In genomic region chr14:51913062-51913959, GRCm38 (mm10) we compare ENCODE assay signal across 7 mouse cellular contexts. TPM values are rescaled to one million over a fixed set of nuclear protein-coding genes. Genes with fewer than 3 reads are reported as not detected.
DNase-seq lines count a peak whose midpoint lies in the region; ATAC-seq and TF ChIP-seq lines count a peak whose summit lies in the region.

No protein-coding gene starts in this region.

- H3K27me3 ChIP-seq in heart, embryonic 11.5 days (ENCODE audit: control insufficient read depth, insufficient read depth, low read length) = no peaks in the 10 kb centered on the region
- 0 out of 2 replicates have a peak, but pooled peaks cover 2% of the 10 kb centered on the region for H3K27me3 ChIP-seq in kidney, embryonic 14.5 days (ENCODE audit: control insufficient read depth, insufficient read depth, low read length)
- H3K27me3 ChIP-seq in limb, embryonic 14.5 days (ENCODE audit: control insufficient read depth, insufficient read depth, low read length) = no peaks in the 10 kb centered on the region
- no peaks in the 10 kb centered on the region for H3K27me3 ChIP-seq in midbrain, embryonic 14.5 days (ENCODE audit: control insufficient read depth, insufficient read depth, low read length)

- peak overlapping the region; percentile 98 for H3K4me2 ChIP-seq in heart, embryonic 11.5 days
- peak overlapping the region; percentile 98 for H3K4me2 ChIP-seq in kidney, embryonic 14.5 days (replicated peaks; ENCODE audit: low read depth, low read length)
- H3K4me2 ChIP-seq in limb, embryonic 14.5 days (replicated peaks; ENCODE audit: low read depth, low read length, severe bottlenecking) = peak overlapping the region; percentile 97
- peak overlapping the region; percentile 98 for H3K4me2 ChIP-seq in midbrain, embryonic 14.5 days (ENCODE audit: low read length)

- H3K4me1 ChIP-seq in bone marrow, adult 2 months (ENCODE audit: control insufficient read depth, insufficient read depth, low read length) = no peaks in the 10 kb centered on the region; the same call in 1 of the 2 replicates
- peaks cover 4% of the 10 kb centered on the region; the same call in 1 of the 2 replicates for H3K4me1 ChIP-seq in embryonic fibroblast, embryonic 13.5 days (ENCODE audit: control insufficient read depth, insufficient read depth, low read length)
- peaks cover 15% of the 10 kb centered on the region for H3K4me1 ChIP-seq in heart, embryonic 11.5 days (ENCODE audit: control insufficient read depth, insufficient read depth, low read length)
- H3K4me1 ChIP-seq in kidney, embryonic 14.5 days (ENCODE audit: control insufficient read depth, insufficient read depth, low read length) = peaks cover 12% of the 10 kb centered on the region
- H3K4me1 ChIP-seq in limb, embryonic 14.5 days (ENCODE audit: control insufficient read depth, insufficient read depth, low read length) = peaks cover 18% of the 10 kb centered on the region
- H3K4me1 ChIP-seq in midbrain, embryonic 14.5 days (ENCODE audit: control insufficient read depth, insufficient read depth, low read length) = peaks cover 14% of the 10 kb centered on the region

- peak; percentile 56 for DNase-seq in limb, embryonic 14.5 days (ENCODE audit: low spot score)
- DNase-seq in midbrain, embryonic 14.5 days = peak; percentile 75
- DNase-seq in spleen, adult 18-20 months = peak; percentile 61 to 63

- H3K9ac ChIP-seq in heart, embryonic 11.5 days (ENCODE audit: low read depth, low read length) = peak overlapping the region; percentile 82
- peak overlapping the region; percentile 50 for H3K9ac ChIP-seq in kidney, embryonic 14.5 days (ENCODE audit: low read depth, low read length)
- peak overlapping the region; percentile 64 for H3K9ac ChIP-seq in limb, embryonic 14.5 days (ENCODE audit: low read depth, low read length, severe bottlenecking)
- peak overlapping the region; percentile 58 for H3K9ac ChIP-seq in midbrain, embryonic 14.5 days (replicated peaks; ENCODE audit: low read length)

- peak overlapping the region; percentile 64 for H3K4me3 ChIP-seq in bone marrow, adult 2 months (replicated peaks; ENCODE audit: control insufficient read depth, low read depth, low read length)
- peak overlapping the region; percentile 55 for H3K4me3 ChIP-seq in embryonic fibroblast, embryonic 13.5 days (ENCODE audit: insufficient read depth, low read length)
- H3K4me3 ChIP-seq in heart, embryonic 11.5 days (ENCODE audit: low read depth, low read length) = peak overlapping the region; percentile 69
- H3K4me3 ChIP-seq in kidney, embryonic 14.5 days (ENCODE audit: low read length) = peak overlapping the region; percentile 46
- H3K4me3 ChIP-seq in limb, embryonic 14.5 days (replicated peaks; ENCODE audit: low read length) = peak overlapping the region; percentile 60
- peak overlapping the region; percentile 51 for H3K4me3 ChIP-seq in midbrain, embryonic 14.5 days (replicated peaks; ENCODE audit: low read depth, low read length)

- peaks cover 4% of the 10 kb centered on the region; the same call in 1 of the 2 replicates for H3K36me3 ChIP-seq in heart, embryonic 11.5 days (ENCODE audit: control insufficient read depth, insufficient read depth, low read length)
- H3K36me3 ChIP-seq in kidney, embryonic 14.5 days (ENCODE audit: control insufficient read depth, insufficient read depth, low read length) = no peaks in the 10 kb centered on the region
- H3K36me3 ChIP-seq in limb, embryonic 14.5 days (ENCODE audit: control insufficient read depth, insufficient read depth, low read length) = peaks cover 5% of the 10 kb centered on the region; the same call in 1 of the 2 replicates
- H3K36me3 ChIP-seq in midbrain, embryonic 14.5 days (ENCODE audit: control insufficient read depth, insufficient read depth, low read length) = no peaks in the 10 kb centered on the region

- no peak for TF ChIP-seq POLR2A in bone marrow, adult 2 months (IDR thresholded peaks at IDR 0.05; ENCODE audit: borderline replicate concordance, control insufficient read depth, low read depth, low read length)
- TF ChIP-seq POLR2A in embryonic fibroblast, embryonic 13.5 days (IDR thresholded peaks at IDR 0.05; ENCODE audit: low read depth, low read length) = no peak
- 0 out of 2 replicates have a peak, but pooled peaks have one; percentile 20 for TF ChIP-seq POLR2A in limb, embryonic 14.5 days (IDR thresholded peaks at IDR 0.05; ENCODE audit: borderline replicate concordance, extremely low read depth, insufficient read depth, insufficient read length)

- peak; percentile 79 for ATAC-seq in heart, embryonic 11.5 days (replicated peaks; ENCODE audit: insufficient number of reproducible peaks, low FRiP score, low TSS enrichment)
- ATAC-seq in kidney, embryonic 14.5 days (ENCODE audit: low FRiP score, low TSS enrichment) = peak; percentile 81
- peak; percentile 66 for ATAC-seq in limb, embryonic 14.5 days (ENCODE audit: low FRiP score, low read depth)
- ATAC-seq in midbrain, embryonic 14.5 days (ENCODE audit: low FRiP score, low TSS enrichment) = peak; percentile 66

- peak overlapping the region; percentile 66; the same call in 1 of the 2 replicates for H3K27ac ChIP-seq in bone marrow, adult 2 months (ENCODE audit: control insufficient read depth, insufficient read depth, low read depth, low read length, poor library complexity)
- no peak overlapping the region for H3K27ac ChIP-seq in embryonic fibroblast, embryonic 13.5 days (ENCODE audit: insufficient read depth, low read length)
- H3K27ac ChIP-seq in heart, embryonic 11.5 days (ENCODE audit: low read depth, low read length) = peak overlapping the region; percentile 58
- no peak overlapping the region for H3K27ac ChIP-seq in kidney, embryonic 14.5 days (ENCODE audit: low read depth, low read length)
- H3K27ac ChIP-seq in limb, embryonic 14.5 days (replicated peaks; ENCODE audit: low read depth, low read length) = peak overlapping the region; percentile 77
- peak overlapping the region; percentile 56 for H3K27ac ChIP-seq in midbrain, embryonic 14.5 days (replicated peaks; ENCODE audit: low read depth, low read length)

- TF ChIP-seq CTCF in bone marrow, adult 2 months (IDR thresholded peaks at IDR 0.05; ENCODE audit: control insufficient read depth, insufficient read depth, low read length) = no peak
- TF ChIP-seq CTCF in embryonic fibroblast, embryonic 13.5 days (IDR thresholded peaks at IDR 0.05; ENCODE audit: borderline replicate concordance, insufficient read depth, low read length) = no peak

- no peaks in the 10 kb centered on the region for H3K9me3 ChIP-seq in heart, embryonic 11.5 days (replicated peaks; ENCODE audit: control insufficient read depth, low read length)
- no peaks in the 10 kb centered on the region for H3K9me3 ChIP-seq in kidney, embryonic 14.5 days (ENCODE audit: control insufficient read depth, low read length)
- H3K9me3 ChIP-seq in limb, embryonic 14.5 days (ENCODE audit: control insufficient read depth, low read length) = no peaks in the 10 kb centered on the region
- H3K9me3 ChIP-seq in midbrain, embryonic 14.5 days (ENCODE audit: control insufficient read depth, low read length) = no peaks in the 10 kb centered on the region

- WGBS in bone marrow, adult 2 months = under 1% methylated on average over 58 of the region's 58 CpGs
- WGBS in heart, embryonic 11.5 days (ENCODE audit: insufficient replicate concordance) = under 1% methylated on average over 56 of the region's 58 CpGs
- WGBS in kidney, embryonic 14.5 days = under 1% methylated on average over 58 of the region's 58 CpGs
- WGBS in limb, embryonic 14.5 days = under 1% methylated on average over 53 of the region's 58 CpGs
- WGBS in midbrain, embryonic 14.5 days = under 1% methylated on average over 58 of the region's 58 CpGs

RNA-seq across cellular contexts. Expression of gene Ndrg2, which starts 0.6 kb away (rescaled TPM):
- polyA plus RNA-seq in bone marrow, adult 2 months (2011; ENCODE audit: insufficient read depth, insufficient read length, low replicate concordance, missing spikeins) = 13.5 and 24.9 TPM in 2 replicates
- polyA plus RNA-seq in embryonic fibroblast, embryonic 13.5 days (2011; ENCODE audit: insufficient read length, low read depth, missing spikeins) = 7.2 and 17.2 TPM in 2 replicates
- polyA plus RNA-seq in heart, embryonic 11.5 days (2014; fragmentation: Nextera tagmentation; extraction: Ambion mirVana) = 115 and 145 TPM in 2 replicates
- 13.0 and 13.7 TPM in 2 replicates for polyA plus RNA-seq in kidney, embryonic 14.5 days (2014; fragmentation: Nextera tagmentation; extraction: Ambion mirVana)
- polyA plus RNA-seq in limb, embryonic 14.5 days (2012; rRNA removed) = 73.9 and 83.1 TPM in 2 replicates
- polyA plus RNA-seq in limb, embryonic 14.5 days (2014; fragmentation: Nextera tagmentation; extraction: Ambion mirVana) = 52.0 and 54.5 TPM in 2 replicates
- polyA plus RNA-seq in midbrain, embryonic 14.5 days (2014; fragmentation: Nextera tagmentation; extraction: Ambion mirVana) = 98.7 and 128 TPM in 2 replicates

RNA-seq across cellular contexts. Expression of gene Tppp2, which starts 4.9 kb away (rescaled TPM):
- not detected in 2 replicates for polyA plus RNA-seq in bone marrow, adult 2 months (2011; ENCODE audit: insufficient read depth, insufficient read length, low replicate concordance, missing spikeins)
- polyA plus RNA-seq in embryonic fibroblast, embryonic 13.5 days (2011; ENCODE audit: insufficient read length, low read depth, missing spikeins) = not detected in 2 replicates
- not detected in 2 replicates for polyA plus RNA-seq in heart, embryonic 11.5 days (2014; fragmentation: Nextera tagmentation; extraction: Ambion mirVana)
- polyA plus RNA-seq in kidney, embryonic 14.5 days (2014; fragmentation: Nextera tagmentation; extraction: Ambion mirVana) = not detected in 2 replicates
- not detected in 2 replicates for polyA plus RNA-seq in limb, embryonic 14.5 days (2012; rRNA removed)
- polyA plus RNA-seq in limb, embryonic 14.5 days (2014; fragmentation: Nextera tagmentation; extraction: Ambion mirVana) = not detected in 2 replicates
- not detected in 2 replicates for polyA plus RNA-seq in midbrain, embryonic 14.5 days (2014; fragmentation: Nextera tagmentation; extraction: Ambion mirVana)

RNA-seq across cellular contexts. Expression of gene Rnase13, which starts 9.3 kb away (rescaled TPM):
- not detected in 2 replicates for polyA plus RNA-seq in bone marrow, adult 2 months (2011; ENCODE audit: insufficient read depth, insufficient read length, low replicate concordance, missing spikeins)
- not detected in 2 replicates for polyA plus RNA-seq in embryonic fibroblast, embryonic 13.5 days (2011; ENCODE audit: insufficient read length, low read depth, missing spikeins)
- not detected in 2 replicates for polyA plus RNA-seq in heart, embryonic 11.5 days (2014; fragmentation: Nextera tagmentation; extraction: Ambion mirVana)
- polyA plus RNA-seq in kidney, embryonic 14.5 days (2014; fragmentation: Nextera tagmentation; extraction: Ambion mirVana) = not detected in 2 replicates
- polyA plus RNA-seq in limb, embryonic 14.5 days (2012; rRNA removed) = not detected in 2 replicates
- not detected in 2 replicates for polyA plus RNA-seq in limb, embryonic 14.5 days (2014; fragmentation: Nextera tagmentation; extraction: Ambion mirVana)
- not detected in 2 replicates for polyA plus RNA-seq in midbrain, embryonic 14.5 days (2014; fragmentation: Nextera tagmentation; extraction: Ambion mirVana)

RNA-seq across cellular contexts. Expression of gene Slc39a2, which starts 20.6 kb away (rescaled TPM):
- polyA plus RNA-seq in bone marrow, adult 2 months (2011; ENCODE audit: insufficient read depth, insufficient read length, low replicate concordance, missing spikeins) = 3.6 and 7.2 TPM in 2 replicates
- 1.1 and 3.2 TPM in 2 replicates for polyA plus RNA-seq in embryonic fibroblast, embryonic 13.5 days (2011; ENCODE audit: insufficient read length, low read depth, missing spikeins)
- 0.17 and 0.31 TPM in 2 replicates for polyA plus RNA-seq in heart, embryonic 11.5 days (2014; fragmentation: Nextera tagmentation; extraction: Ambion mirVana)
- 0.18 and 0.33 TPM in 2 replicates for polyA plus RNA-seq in kidney, embryonic 14.5 days (2014; fragmentation: Nextera tagmentation; extraction: Ambion mirVana)
- 3.6 TPM in 2 replicates for polyA plus RNA-seq in limb, embryonic 14.5 days (2012; rRNA removed)
- polyA plus RNA-seq in limb, embryonic 14.5 days (2014; fragmentation: Nextera tagmentation; extraction: Ambion mirVana) = 1.5 TPM in 2 replicates
- polyA plus RNA-seq in midbrain, embryonic 14.5 days (2014; fragmentation: Nextera tagmentation; extraction: Ambion mirVana) = 1.1 and 1.8 TPM in 2 replicates

RNA-seq across cellular contexts. Expression of gene Mettl17, which starts 28.7 kb away (rescaled TPM):
- 20.8 and 25.1 TPM in 2 replicates for polyA plus RNA-seq in bone marrow, adult 2 months (2011; ENCODE audit: insufficient read depth, insufficient read length, low replicate concordance, missing spikeins)
- 14.0 and 16.7 TPM in 2 replicates for polyA plus RNA-seq in embryonic fibroblast, embryonic 13.5 days (2011; ENCODE audit: insufficient read length, low read depth, missing spikeins)
- 41.9 and 46.9 TPM in 2 replicates for polyA plus RNA-seq in heart, embryonic 11.5 days (2014; fragmentation: Nextera tagmentation; extraction: Ambion mirVana)
- polyA plus RNA-seq in kidney, embryonic 14.5 days (2014; fragmentation: Nextera tagmentation; extraction: Ambion mirVana) = 42.3 and 56.6 TPM in 2 replicates
- polyA plus RNA-seq in limb, embryonic 14.5 days (2012; rRNA removed) = 45.9 and 47.9 TPM in 2 replicates
- polyA plus RNA-seq in limb, embryonic 14.5 days (2014; fragmentation: Nextera tagmentation; extraction: Ambion mirVana) = 42.7 and 46.5 TPM in 2 replicates
- polyA plus RNA-seq in midbrain, embryonic 14.5 days (2014; fragmentation: Nextera tagmentation; extraction: Ambion mirVana) = 85.2 and 85.6 TPM in 2 replicates

Comparison
In these comparisons a context has a peak if more than half of its experiments do, and no peak if none do; other contexts are left out.
1. H3K27ac ChIP-seq: peak in bone marrow, adult 2 months (single experiment), heart, embryonic 11.5 days (single experiment), limb, embryonic 14.5 days (single experiment) and midbrain, embryonic 14.5 days (single experiment); none in embryonic fibroblast, embryonic 13.5 days (single experiment) and kidney, embryonic 14.5 days (single experiment).
2. Peak in every context shown above with its lines, with median percentiles within 50 percentile points of each other: H3K4me3 ChIP-seq, ATAC-seq, H3K4me2 ChIP-seq, H3K9ac ChIP-seq and DNase-seq.